Mouse (Mus musculus): Measurements from ENCODE around the gene 9530053A07Rik. TPM values are rescaled to one million over a fixed set of nuclear protein-coding genes. Genes with fewer than 3 reads are reported as not detected.

Gene 9530053A07Rik
- total and polyA plus RNA-seq, 3 experiments = not detected

DNA sequence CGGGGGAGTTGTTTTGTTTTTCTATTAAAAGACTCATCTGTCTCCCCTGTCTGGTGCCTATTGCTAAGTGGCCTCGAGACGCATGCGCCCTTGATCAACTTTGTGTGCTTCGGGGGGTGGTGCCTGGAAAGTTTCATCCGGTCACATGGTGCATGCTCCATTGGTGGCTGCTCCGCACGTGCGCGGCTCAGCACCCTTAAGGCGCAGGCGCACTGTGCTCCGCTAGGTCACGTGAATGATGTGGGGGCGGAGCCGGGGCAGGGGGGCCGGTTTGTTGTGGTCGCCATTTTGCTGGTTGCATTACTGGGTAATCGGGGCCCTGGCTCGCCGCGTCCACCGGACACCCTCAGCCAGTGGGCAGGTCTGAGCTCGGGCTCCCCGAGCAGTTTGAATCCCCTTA lies 50.0 kb downstream of the 9530053A07Rik start, which contains the start of gene Dyrk1b:
Gene Dyrk1b, plus strand, starts transcription at position 242 of the 400 bp plus-strand sequence.
- no peak within 1 kb of the TSS for H3K27ac ChIP-seq (ENCODE audit: control insufficient read depth, low read depth, low read length)
- no peak for DNase-seq (ENCODE audit: low read depth, low spot score)
- H3K27me3 ChIP-seq (ENCODE audit: control insufficient read depth in 1 of 2, insufficient read depth in 2 of 2, low read length in 2 of 2) = no peaks in the 10 kb centered on the region
- TF ChIP-seq MYB (IDR thresholded peaks at IDR 0.05; ENCODE audit: low read depth, low read length) (no peak), HCFC1 (IDR thresholded peaks at IDR 0.05; ENCODE audit: low read depth, low read length) (no peak), ELF1 (IDR thresholded peaks at IDR 0.05; ENCODE audit: low read depth, low read length) (no peak), ETS1 (IDR thresholded peaks at IDR 0.05; ENCODE audit: low read depth, low read length) (no peak), CTCF (IDR thresholded peaks at IDR 0.05 in 2 of 3, conservative IDR thresholded peaks at IDR 0.05 in 1 of 3; ENCODE audit: control insufficient read depth in 1 of 3, insufficient read depth in 1 of 3, low read depth in 2 of 3, low read length in 3 of 3, poor library complexity in 1 of 3, severe bottlenecking in 1 of 3) (no peak), TBP (IDR thresholded peaks at IDR 0.05; ENCODE audit: low read depth, low read length) (no peak), EP300 (IDR thresholded peaks at IDR 0.05; ENCODE audit: low read depth in 1 of 2, low read length in 2 of 2) (no peak), MAX (IDR thresholded peaks at IDR 0.05; ENCODE audit: low read length) (no peak), ZKSCAN1 (IDR thresholded peaks at IDR 0.05; ENCODE audit: low read depth, low read length) (no peak), USF2 (IDR thresholded peaks at IDR 0.05; ENCODE audit: borderline replicate concordance in 1 of 2, insufficient read depth in 1 of 2, low read depth in 1 of 2, low read length in 2 of 2) (no peak), GABPA (IDR thresholded peaks at IDR 0.05; ENCODE audit: low read depth, low read length) (no peak), POLR2AphosphoS5 (IDR thresholded peaks at IDR 0.05; ENCODE audit: borderline replicate concordance, low read depth, low read length) (no peak), RAD21 (IDR thresholded peaks at IDR 0.05; ENCODE audit: low read depth, low read length) (no peak)
- H3K9me3 ChIP-seq (replicated peaks; ENCODE audit: insufficient read depth, low read length) = no peaks in the 10 kb centered on the region
- H3K4me1 ChIP-seq (ENCODE audit: control insufficient read depth in 1 of 2, insufficient read depth in 2 of 2, low read length in 2 of 2) = no peaks in the 10 kb centered on the region
- H3K36me3 ChIP-seq (ENCODE audit: control insufficient read depth in 1 of 2, insufficient read depth in 2 of 2, low read length in 2 of 2) = peaks cover 0 to 14% of the 10 kb centered on the region in 2 experiments; a peak in 2 of 4 replicates
- H3K4me3 ChIP-seq (ENCODE audit: control insufficient read depth in 1 of 2, insufficient read depth in 1 of 2, low read depth in 2 of 2, low read length in 2 of 2) = no peak within 1 kb of the TSS
- peaks cover 14% of the 10 kb centered on the region for H3K79me2 ChIP-seq (ENCODE audit: control insufficient read depth, insufficient read depth, low read length, poor library complexity)
- no peak within 1 kb of the TSS for H3K9ac ChIP-seq (ENCODE audit: control insufficient read depth, low read depth, low read length, poor library complexity, severe bottlenecking)

DNA sequence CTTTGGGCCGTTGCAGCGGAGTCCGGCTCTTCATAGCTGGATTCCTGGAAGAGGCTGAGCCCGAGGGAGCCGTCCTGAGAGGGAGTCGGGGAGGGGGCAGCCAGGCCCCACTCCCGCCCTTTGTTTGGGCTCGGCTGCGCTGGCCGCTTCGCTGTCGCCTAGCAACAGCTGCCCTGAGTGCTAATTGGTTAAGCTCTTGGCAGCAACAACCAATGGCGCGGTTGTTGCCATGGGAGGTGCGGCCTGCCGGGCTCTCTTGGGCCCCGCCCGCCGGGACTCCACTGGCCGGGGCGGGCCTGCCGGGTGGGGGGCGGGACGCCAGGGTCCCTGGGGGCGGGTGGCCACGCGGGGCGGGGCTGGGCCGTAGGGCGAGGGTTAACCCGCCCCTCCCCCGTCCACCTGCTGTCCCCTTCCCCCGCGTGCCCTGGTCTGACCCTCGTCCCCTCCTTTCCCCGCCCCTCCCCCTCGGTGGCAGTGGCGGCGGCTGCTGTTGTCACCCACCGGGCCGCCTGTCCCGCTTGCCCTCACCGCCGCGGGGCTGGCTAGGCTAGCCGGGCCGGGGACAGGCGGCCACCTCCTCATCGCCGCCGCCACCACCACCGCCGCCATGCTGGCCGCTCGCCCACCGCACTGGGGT lies 50.6 kb downstream of the 9530053A07Rik start:
- no peak overlapping the region for H3K9ac ChIP-seq (ENCODE audit: control insufficient read depth, low read depth, low read length, poor library complexity, severe bottlenecking)
- H3K4me3 ChIP-seq (ENCODE audit: control insufficient read depth in 1 of 2, insufficient read depth in 1 of 2, low read depth in 2 of 2, low read length in 2 of 2) = no peak overlapping the region
- TF ChIP-seq MYB (IDR thresholded peaks at IDR 0.05; ENCODE audit: low read depth, low read length) = no peak
- TF ChIP-seq CHD2 (IDR thresholded peaks at IDR 0.05; ENCODE audit: low read length) = no peak
- TF ChIP-seq SMC3 (IDR thresholded peaks at IDR 0.05; ENCODE audit: low read depth, low read length) = no peak
- no peak for TF ChIP-seq HCFC1 (IDR thresholded peaks at IDR 0.05; ENCODE audit: low read depth, low read length)
- no peak for TF ChIP-seq JUND (IDR thresholded peaks at IDR 0.05; ENCODE audit: low read depth, low read length)
- no peak for TF ChIP-seq EP300 (IDR thresholded peaks at IDR 0.05; ENCODE audit: low read depth in 1 of 2, low read length in 2 of 2)
- no peak for TF ChIP-seq POLR2A (IDR thresholded peaks at IDR 0.05; ENCODE audit: control insufficient read depth in 1 of 2, insufficient read depth in 1 of 2, low read depth in 1 of 2, low read length in 2 of 2, poor library complexity in 1 of 2)
- no peak for TF ChIP-seq UBTF (IDR thresholded peaks at IDR 0.05; ENCODE audit: borderline replicate concordance, insufficient read depth, low read depth, low read length)
- TF ChIP-seq RCOR1 (IDR thresholded peaks at IDR 0.05; ENCODE audit: low read depth, low read length) = no peak
- no peak overlapping the region for H3K27ac ChIP-seq (ENCODE audit: control insufficient read depth, low read depth, low read length)
- peaks cover 0 to 14% of the 10 kb centered on the region in 2 experiments; a peak in 2 of 4 replicates for H3K36me3 ChIP-seq (ENCODE audit: control insufficient read depth in 1 of 2, insufficient read depth in 2 of 2, low read length in 2 of 2)
- no peaks in the 10 kb centered on the region for H3K4me1 ChIP-seq (ENCODE audit: control insufficient read depth in 1 of 2, insufficient read depth in 2 of 2, low read length in 2 of 2)
- DNase-seq (ENCODE audit: low read depth, low spot score) = peak; percentile 31
- no peaks in the 10 kb centered on the region for H3K27me3 ChIP-seq (ENCODE audit: control insufficient read depth in 1 of 2, insufficient read depth in 2 of 2, low read length in 2 of 2)
- no peaks in the 10 kb centered on the region for H3K9me3 ChIP-seq (replicated peaks; ENCODE audit: insufficient read depth, low read length)
- peaks cover 7% of the 10 kb centered on the region; the same call in 1 of the 2 replicates for H3K79me2 ChIP-seq (ENCODE audit: control insufficient read depth, insufficient read depth, low read length, poor library complexity)

All from MEL (cell line).